Mouse (Mus musculus): ENCODE results near the gene Rps16.

GRCm38 (mm10) chr7:28348601-28349000, 1.9 kb upstream of the Rps16 start:
- no peak for TF ChIP-seq POLR2A (IDR thresholded peaks at IDR 0.05; ENCODE audit: insufficient read depth, low read length)
- TF ChIP-seq EP300 (IDR thresholded peaks at IDR 0.05; ENCODE audit: insufficient read depth, low read depth, low read length) = no peak

All from ES-Bruce4 (cell line).